Mouse (Mus musculus) heart, adult 2 months (tissue): Measurements from ENCODE around the gene Fmo9.

Experiments used
- CTCF ChIP-seq: fragments of 200-600 bp; IDR thresholded peaks from 2 replicates; pipeline ENCODE4 v1.8.1; 2022; ENCODE audit warnings: antibody characterized with exemption, mild to moderate bottlenecking, moderate library complexity
- EP300 ChIP-seq: fragments of 200-500 bp; IDR thresholded peaks from 2 replicates; pipeline ENCODE4 v1.6.1; 2011; ENCODE audit warnings: low read depth, low read length, control low read depth; ENCODE audit not compliant: insufficient read depth
- POLR2A ChIP-seq: fragments of 200-500 bp; IDR thresholded peaks from 2 replicates; pipeline ENCODE4 v1.6.1; 2011; ENCODE audit warnings: mild to moderate bottlenecking, low read depth, low read length, control low read depth; ENCODE audit not compliant: insufficient read depth

GRCm38 (mm10) chr1:166647593-166647992, 34.1 kb downstream of the Fmo9 start, which contains the start of gene Gm4847:
- TF ChIP-seq EP300 (no peak), CTCF (no peak), POLR2A (no peak)
